Mouse (Mus musculus) frontal cortex, postnatal 36 days (tissue): ENCODE results near the gene Recql.

Source experiments
- DNase-seq, 2 experiments: peaks; one replicate each; pipeline ENCODE4 v3.0.0; 2022; ENCODE audit warnings: low spot score in 2 of 2

Recql gene

GRCm38 (mm10) chr6:142387011-142387754, at the start of gene Recql, which contains the start of gene Golt1b:
TSS of gene Recql (minus strand) at chr6:142387087.
TSS of gene Golt1b (plus strand) at chr6:142387221.
- DNase-seq, result peak; percentile 99

- DNase-seq, result no peak
These were observed 42.2 kb upstream of the Recql start for GRCm38 (mm10) chr6:142429072-142429471.

GRCm38 (mm10) chr6:142424976-142425375, 38.1 kb upstream of the Recql start:
- DNase-seq, result no peak

GRCm38 (mm10) chr6:142414597-142414996, 27.7 kb upstream of the Recql start:
- no peak for DNase-seq

- no peak for DNase-seq
These were observed 27.0 kb upstream of the Recql start for GRCm38 (mm10) chr6:142413845-142414244.

GRCm38 (mm10) chr6:142412906-142413491, 26.1 kb upstream of the Recql start, which contains the start of gene Spx:
TSS of gene Spx (plus strand) at chr6:142413441.
- DNase-seq, result no peak

- no peak for DNase-seq
These were observed 24.3 kb upstream of the Recql start for GRCm38 (mm10) chr6:142411140-142411539.

GRCm38 (mm10) chr6:142395756-142396155, 8.9 kb upstream of the Recql start:
- DNase-seq, result no peak

GRCm38 (mm10) chr6:142394669-142395068, 7.8 kb upstream of the Recql start:
- DNase-seq, result peak; percentile 12 to 15

- DNase-seq, result no peak
These were observed 5.4 kb upstream of the Recql start for GRCm38 (mm10) chr6:142392312-142392711.

- DNase-seq, result peak; percentile 12 to 24
These were observed 2.2 kb upstream of the Recql start for GRCm38 (mm10) chr6:142389101-142389500.

- DNase-seq, result no peak
These were observed 926 bp upstream of the Recql start for GRCm38 (mm10) chr6:142387755-142388271.

- no peak for DNase-seq
These were observed 439 bp downstream of the Recql start for GRCm38 (mm10) chr6:142386285-142387010.

GRCm38 (mm10) chr6:142384521-142384920, 2.4 kb downstream of the Recql start:
- no peak for DNase-seq

- no peak for DNase-seq
These were observed 5.3 kb downstream of the Recql start for GRCm38 (mm10) chr6:142381615-142382014.

- DNase-seq, result no peak
These were observed 6.9 kb downstream of the Recql start for GRCm38 (mm10) chr6:142379961-142380360.

- DNase-seq, result no peak
These were observed 8.1 kb downstream of the Recql start for GRCm38 (mm10) chr6:142378576-142379330.

- DNase-seq, result no peak
These were observed 9.8 kb downstream of the Recql start for GRCm38 (mm10) chr6:142377081-142377480.

GRCm38 (mm10) chr6:142369568-142369967, 17.3 kb downstream of the Recql start:
- DNase-seq, result no peak

- DNase-seq, result no peak
These were observed 19.3 kb downstream of the Recql start for GRCm38 (mm10) chr6:142367565-142367964.

- no peak for DNase-seq
These were observed 20.3 kb downstream of the Recql start for GRCm38 (mm10) chr6:142366473-142367018.
